Mouse (Mus musculus) heart, adult 18-20 months (tissue): ENCODE measurements at regions not wholly inside any gene's neighbourhood (a gene's known extent, or its start where the extent isn't known, plus 50 kb on each side); places are given as distances from the start of the nearest gene placed in this dataset.
"Not testable (repeated sequence)": the region's sequence is repeated elsewhere in the genome, so short reads cannot be mapped to it uniquely, and the experiment has no call there.

ENCODE experiments used
- DNase-seq, 2 experiments: peaks; one replicate each; pipeline ENCODE4 v3.0.0; 2021 to 2022; ENCODE audit warnings: mixed read lengths in 1 of 2

- no peak for DNase-seq
Measured at GRCm38 (mm10) chr11:9932360-9933265, 740.9 kb downstream of the Abca13 start.

- no peak for DNase-seq
Measured at GRCm38 (mm10) chr11:9962696-9963202, 771.0 kb downstream of the Abca13 start.

GRCm38 (mm10) chr11:9982974-9983373, 791.2 kb downstream of the Abca13 start:
- DNase-seq = no peak

- DNase-seq = peak; percentile 3 to 15
Measured at GRCm38 (mm10) chr11:9994601-9995166, 802.9 kb downstream of the Abca13 start.

GRCm38 (mm10) chr11:9995356-9995755, 803.6 kb downstream of the Abca13 start:
- DNase-seq = no peak

- peak in 1 of 2 experiments; percentile 2 for DNase-seq
Measured at GRCm38 (mm10) chr11:9997532-9998138, 805.9 kb downstream of the Abca13 start.

GRCm38 (mm10) chr11:10002170-10002569, 810.4 kb downstream of the Abca13 start:
- peak; percentile 26 to 53 for DNase-seq

GRCm38 (mm10) chr11:10006881-10007280, 815.1 kb downstream of the Abca13 start:
- DNase-seq = no peak

- no peak for DNase-seq
Measured at GRCm38 (mm10) chr11:10046593-10046992, 854.9 kb downstream of the Abca13 start.

- no peak for DNase-seq
Measured at GRCm38 (mm10) chr11:10051584-10052210, 860.0 kb downstream of the Abca13 start.

GRCm38 (mm10) chr11:10071881-10072280, 880.1 kb downstream of the Abca13 start:
- no peak for DNase-seq

- no peak for DNase-seq
Measured at GRCm38 (mm10) chr11:10087939-10088338, 896.2 kb downstream of the Abca13 start.

GRCm38 (mm10) chr11:10102314-10102713, 910.6 kb downstream of the Abca13 start:
- not testable (repeated sequence) for DNase-seq

- DNase-seq = no peak
Measured at GRCm38 (mm10) chr11:10105077-10105476, 913.3 kb downstream of the Abca13 start.

- DNase-seq = no peak
Measured at GRCm38 (mm10) chr11:10142161-10142560, 950.4 kb downstream of the Abca13 start.

- no peak for DNase-seq
Measured at GRCm38 (mm10) chr11:10149160-10149559, 957.4 kb downstream of the Abca13 start.

GRCm38 (mm10) chr11:10153836-10154235, 960.2 kb upstream of the Vwc2 start:
- DNase-seq = no peak

GRCm38 (mm10) chr11:10193738-10194137, 920.3 kb upstream of the Vwc2 start:
- DNase-seq = no peak

- no peak for DNase-seq
Measured at GRCm38 (mm10) chr11:10194774-10195173, 919.2 kb upstream of the Vwc2 start.

- DNase-seq = no peak
Measured at GRCm38 (mm10) chr11:10201021-10201420, 913.0 kb upstream of the Vwc2 start.

GRCm38 (mm10) chr11:10205257-10205656, 908.8 kb upstream of the Vwc2 start:
- DNase-seq = no peak
